Mouse (Mus musculus) embryonic facial prominence, embryonic 14.5 days (tissue): ENCODE measurements around the gene Prtg. TPM values are rescaled to one million over a fixed set of nuclear protein-coding genes. Genes with fewer than 3 reads are reported as not detected.

Source experiments
- ATAC-seq: fragments of 200-750 bp; cut with Nextera tagmentation; 2 replicates; pipeline ENCODE4 v1.8.0; 2017; ENCODE audit warnings: low read depth, moderate number of reproducible peaks, moderate TSS enrichment
- DNase-seq: peaks from one replicate; pipeline ENCODE4 v3.0.0-alpha.2; 2015; ENCODE audit warnings: low spot score
- H3K27ac ChIP-seq: fragments of 300-500 bp; sonication (generic); replicated peaks from 2 replicates; pipeline ENCODE4 v1.5.1; 2014; ENCODE audit warnings: low read depth, mild to moderate bottlenecking, low read length, moderate library complexity
- H3K27me3 ChIP-seq: fragments of 300-500 bp; sonication (generic); replicated peaks from 2 replicates; pipeline ENCODE4 v1.6.1; 2014; ENCODE audit warnings: low read length; ENCODE audit not compliant: control insufficient read depth, insufficient read depth
- H3K36me3 ChIP-seq: fragments of 300-500 bp; sonication (generic); 2 replicates; pipeline ENCODE4 v1.6.1; 2014; ENCODE audit warnings: low read length, mixed read lengths; ENCODE audit not compliant: control insufficient read depth, insufficient read depth
- H3K4me1 ChIP-seq: fragments of 300-500 bp; sonication (generic); 2 replicates; pipeline ENCODE4 v1.6.1; 2014; ENCODE audit warnings: antibody characterized with exemption, low read length; ENCODE audit not compliant: control insufficient read depth, insufficient read depth
- H3K4me2 ChIP-seq: fragments of 300-500 bp; sonication (generic); 2 replicates; pipeline ENCODE4 v1.6.1; 2014; ENCODE audit warnings: low read depth, mild to moderate bottlenecking, low read length, moderate library complexity, mixed read lengths
- H3K4me3 ChIP-seq: fragments of 300-500 bp; sonication (generic); 2 replicates; pipeline ENCODE4 v1.5.1; 2014; ENCODE audit warnings: low read depth, mild to moderate bottlenecking, low read length
- H3K9ac ChIP-seq: fragments of 300-500 bp; sonication (generic); 2 replicates; pipeline ENCODE4 v1.6.1; 2014; ENCODE audit warnings: low read depth, mild to moderate bottlenecking, low read length, moderate library complexity, mixed read lengths
- H3K9me3 ChIP-seq: fragments of 300-500 bp; sonication (generic); 2 replicates; pipeline ENCODE4 v1.6.1; 2016; ENCODE audit warnings: low read length; ENCODE audit not compliant: control insufficient read depth
- WGBS: fragments of 180-500 bp; shearing (Covaris S2); extraction: QIAGEN DNeasy Blood & Tissue Kit; methylation state at CpG from one replicate; pipeline ENCODE4 v1.1.7; 2014; 5-methylcytosine and 5-hydroxymethylcytosine counted together
- polyA plus RNA-seq: library from polyadenylated mRNA; unstranded; fragments of >200 nt; fragmentation: Nextera tagmentation; extraction: Ambion mirVana; gene quantifications from 2 replicates; pipeline ENCODE4 v1.2.1, GENCODE M21; 2014

The Prtg gene
- polyA plus RNA-seq, 1 experiment from 2014 or later = 1.3 TPM

- no peak overlapping the region for H3K4me2 ChIP-seq
These were observed 31.0 kb downstream of the Prtg start for GRCm38 (mm10) chr9:72837598-72838160.

GRCm38 (mm10) chr9:72838256-72838655 is 31.6 kb downstream of the Prtg start:
- DNase-seq (peak; percentile 67), ATAC-seq (peak; percentile 65)
- Histone ChIP-seq H3K4me2 (no peak overlapping the region), H3K4me3 (no peak overlapping the region), H3K27ac (peak overlapping the region; percentile 71), H3K4me1 (peaks cover 23% of the 10 kb centered on the region), H3K27me3 (no peaks in the 10 kb centered on the region), H3K9ac (no peak overlapping the region), H3K9me3 (no peaks in the 10 kb centered on the region), H3K36me3 (no peaks in the 10 kb centered on the region)
- 51% methylated on average over 3 of the region's 3 CpGs for WGBS

More at GRCm38 (mm10) chr9:72837598-72838160, 31.0 kb downstream of the Prtg start:
- no peak overlapping the region for H3K9ac ChIP-seq
- H3K4me1 ChIP-seq = peaks cover 23% of the 10 kb centered on the region
- H3K27ac ChIP-seq = peak overlapping the region; percentile 71
- ATAC-seq (no peak), DNase-seq (no peak)
- no peak overlapping the region for H3K4me3 ChIP-seq
- no peaks in the 10 kb centered on the region for H3K9me3 ChIP-seq
- WGBS = 57% methylated on average over 6 of the region's 6 CpGs
- H3K27me3 ChIP-seq = no peaks in the 10 kb centered on the region
- no peaks in the 10 kb centered on the region for H3K36me3 ChIP-seq

GRCm38 (mm10) chr9:72839346-72839990 is 32.8 kb downstream of the Prtg start:
- H3K27me3 ChIP-seq = no peaks in the 10 kb centered on the region
- peak overlapping the region; percentile 12; the same call in 1 of the 2 replicates for H3K27ac ChIP-seq
- no peaks in the 10 kb centered on the region for H3K36me3 ChIP-seq
- H3K4me1 ChIP-seq = peaks cover 20% of the 10 kb centered on the region
- no peak overlapping the region for H3K9ac ChIP-seq
- no peak overlapping the region for H3K4me2 ChIP-seq
- ATAC-seq (no peak), DNase-seq (no peak)
- H3K9me3 ChIP-seq = no peaks in the 10 kb centered on the region
- H3K4me3 ChIP-seq = no peak overlapping the region
- 87% methylated on average over 15 of the region's 15 CpGs for WGBS

- ATAC-seq (no peak), DNase-seq (no peak)
- 0 out of 2 replicates have a peak, but pooled peaks cover 12% of the 10 kb centered on the region for H3K36me3 ChIP-seq
- no peak overlapping the region for H3K4me2 ChIP-seq
- no peak overlapping the region for H3K4me3 ChIP-seq
- no peaks in the 10 kb centered on the region for H3K9me3 ChIP-seq
- H3K4me1 ChIP-seq = no peaks in the 10 kb centered on the region
- H3K27ac ChIP-seq = no peak overlapping the region
- no peak overlapping the region for H3K9ac ChIP-seq
- WGBS = 73% methylated on average over 5 of the region's 5 CpGs
- H3K27me3 ChIP-seq = no peaks in the 10 kb centered on the region
These were observed 37.8 kb downstream of the Prtg start for GRCm38 (mm10) chr9:72844496-72844895.

- no peak overlapping the region for H3K4me3 ChIP-seq
- 81% methylated on average over 4 of the region's 4 CpGs for WGBS
- H3K9ac ChIP-seq = no peak overlapping the region
- H3K4me2 ChIP-seq = no peak overlapping the region
- H3K36me3 ChIP-seq = 0 out of 2 replicates have a peak, but pooled peaks cover 15% of the 10 kb centered on the region
- H3K27ac ChIP-seq = no peak overlapping the region
- ATAC-seq (peak; percentile 57; the same call in 1 of the 2 replicates), DNase-seq (peak; percentile 64)
- no peaks in the 10 kb centered on the region for H3K4me1 ChIP-seq
- no peaks in the 10 kb centered on the region for H3K9me3 ChIP-seq
- H3K27me3 ChIP-seq = no peaks in the 10 kb centered on the region
These were observed 39.5 kb downstream of the Prtg start for GRCm38 (mm10) chr9:72846160-72846559.

- H3K27me3 ChIP-seq = no peaks in the 10 kb centered on the region
- 93% methylated on average over 10 of the region's 10 CpGs for WGBS
- ATAC-seq = no peak
These were observed 44.9 kb downstream of the Prtg start for GRCm38 (mm10) chr9:72851541-72851940.

GRCm38 (mm10) chr9:72851979-72852378 is 45.3 kb downstream of the Prtg start:
- 88% methylated on average over 5 of the region's 5 CpGs for WGBS
- 0 out of 2 replicates have a peak, but pooled peaks cover 9% of the 10 kb centered on the region for H3K36me3 ChIP-seq
- no peak overlapping the region for H3K27ac ChIP-seq
- H3K4me2 ChIP-seq = no peak overlapping the region
- ATAC-seq (no peak), DNase-seq (no peak)
- H3K9ac ChIP-seq = no peak overlapping the region
- H3K4me3 ChIP-seq = no peak overlapping the region
- no peaks in the 10 kb centered on the region for H3K4me1 ChIP-seq
- H3K9me3 ChIP-seq = no peaks in the 10 kb centered on the region
- no peaks in the 10 kb centered on the region for H3K27me3 ChIP-seq

More at GRCm38 (mm10) chr9:72851541-72851940, 44.9 kb downstream of the Prtg start:
- 0 out of 2 replicates have a peak, but pooled peaks cover 9% of the 10 kb centered on the region for H3K36me3 ChIP-seq
- no peak overlapping the region for H3K27ac ChIP-seq
- no peaks in the 10 kb centered on the region for H3K9me3 ChIP-seq
- no peak for DNase-seq
- H3K9ac ChIP-seq = no peak overlapping the region
- H3K4me2 ChIP-seq = no peak overlapping the region
- no peak overlapping the region for H3K4me3 ChIP-seq
- H3K4me1 ChIP-seq = no peaks in the 10 kb centered on the region

- ATAC-seq (no peak), DNase-seq (no peak)
These were observed 47.1 kb downstream of the Prtg start for GRCm38 (mm10) chr9:72853681-72854190.

More at GRCm38 (mm10) chr9:72853681-72854190, 47.1 kb downstream of the Prtg start:
- Histone ChIP-seq H3K4me3 (no peak overlapping the region), H3K4me1 (no peaks in the 10 kb centered on the region), H3K4me2 (no peak overlapping the region), H3K36me3 (0 out of 2 replicates have a peak, but pooled peaks cover 11% of the 10 kb centered on the region), H3K27me3 (no peaks in the 10 kb centered on the region), H3K9ac (no peak overlapping the region), H3K27ac (no peak overlapping the region), H3K9me3 (no peaks in the 10 kb centered on the region)
- WGBS = 65% methylated on average over 13 of the region's 13 CpGs
